Mouse (Mus musculus): ENCODE data around the gene Kcnj14. TPM values are rescaled to one million over a fixed set of nuclear protein-coding genes. Genes with fewer than 3 reads are reported as not detected.
A peak's percentile ranks its signal among the peaks of the same experiment; 100 is the strongest.

Gene Kcnj14
- polyA plus RNA-seq, 1 experiment from 2014 or later = 0.98 TPM

GRCm38 (mm10) chr7:45864435-45864834, 39.9 kb upstream of the Kcnj14 start:
- WGBS = 63% methylated on average over 3 of the region's 3 CpGs
- peaks cover 10% of the 10 kb centered on the region for H3K4me1 ChIP-seq (ENCODE audit: control insufficient read depth, insufficient read depth, low read length)

DNA sequence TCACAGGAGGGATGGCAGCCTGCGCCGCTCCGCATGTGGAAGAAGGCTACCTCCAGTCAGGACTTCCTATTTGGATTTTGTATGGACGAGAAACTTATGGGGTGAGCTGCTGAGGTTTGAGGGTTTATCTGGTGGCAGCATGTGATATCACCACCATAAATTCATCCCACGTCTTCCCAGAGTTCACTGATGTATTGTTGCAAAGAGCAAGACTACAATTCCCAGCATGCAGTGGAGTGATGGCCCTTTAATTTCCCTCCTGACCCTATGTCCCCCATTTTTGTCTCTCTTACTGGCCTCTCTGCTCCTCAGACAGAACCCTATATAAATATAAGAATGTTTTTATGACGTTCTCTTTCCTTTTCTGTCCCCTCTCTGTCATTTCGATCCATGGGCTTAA, 38.2 kb upstream of the Kcnj14 start:
- no peak for ATAC-seq (ENCODE audit: insufficient read depth, low FRiP score)
- H3K9ac ChIP-seq (ENCODE audit: low read length) = no peak overlapping the region
- no peak overlapping the region for H3K4me3 ChIP-seq (replicated peaks; ENCODE audit: low read length)
- H3K36me3 ChIP-seq (ENCODE audit: control insufficient read depth, insufficient read depth, low read length) = no peaks in the 10 kb centered on the region
- 85% methylated on average over 7 of the region's 7 CpGs for WGBS
- H3K9me3 ChIP-seq (replicated peaks; ENCODE audit: control insufficient read depth, low read length) = no peaks in the 10 kb centered on the region
- H3K27me3 ChIP-seq (ENCODE audit: control insufficient read depth, insufficient read depth, low read length) = 0 out of 2 replicates have a peak, but pooled peaks cover 3% of the 10 kb centered on the region
- no peak overlapping the region for H3K4me2 ChIP-seq (ENCODE audit: low read depth, low read length)
- H3K4me1 ChIP-seq (ENCODE audit: control insufficient read depth, insufficient read depth, low read length) = peaks cover 4% of the 10 kb centered on the region; the same call in 1 of the 2 replicates
- H3K27ac ChIP-seq (ENCODE audit: low read length) = no peak overlapping the region

More at GRCm38 (mm10) chr7:45864435-45864834, 39.9 kb upstream of the Kcnj14 start:
- no peak overlapping the region for H3K9ac ChIP-seq (ENCODE audit: low read length)
- H3K27ac ChIP-seq (ENCODE audit: low read length) = no peak overlapping the region
- peaks cover 2% of the 10 kb centered on the region; the same call in 1 of the 2 replicates for H3K27me3 ChIP-seq (ENCODE audit: control insufficient read depth, insufficient read depth, low read length)
- ATAC-seq (ENCODE audit: insufficient read depth, low FRiP score) = no peak
- no peaks in the 10 kb centered on the region for H3K9me3 ChIP-seq (replicated peaks; ENCODE audit: control insufficient read depth, low read length)
- no peaks in the 10 kb centered on the region for H3K36me3 ChIP-seq (ENCODE audit: control insufficient read depth, insufficient read depth, low read length)
- H3K4me3 ChIP-seq (replicated peaks; ENCODE audit: low read length) = no peak overlapping the region
- H3K4me2 ChIP-seq (ENCODE audit: low read depth, low read length) = no peak overlapping the region

- Histone ChIP-seq H3K27me3 (ENCODE audit: control insufficient read depth, insufficient read depth, low read length) (0 out of 2 replicates have a peak, but pooled peaks cover 6% of the 10 kb centered on the region), H3K36me3 (ENCODE audit: control insufficient read depth, insufficient read depth, low read length) (no peaks in the 10 kb centered on the region), H3K9me3 (replicated peaks; ENCODE audit: control insufficient read depth, low read length) (no peaks in the 10 kb centered on the region), H3K4me2 (ENCODE audit: low read depth, low read length) (no peak overlapping the region), H3K4me1 (ENCODE audit: control insufficient read depth, insufficient read depth, low read length) (0 out of 2 replicates have a peak, but pooled peaks cover 9% of the 10 kb centered on the region), H3K27ac (ENCODE audit: low read length) (no peak overlapping the region), H3K9ac (ENCODE audit: low read length) (no peak overlapping the region; the same call in 1 of the 2 replicates), H3K4me3 (replicated peaks; ENCODE audit: low read length) (no peak overlapping the region)
- ATAC-seq (ENCODE audit: insufficient read depth, low FRiP score) = peak; percentile 48; the same call in 1 of the 2 replicates
- 34% methylated on average over 4 of the region's 4 CpGs for WGBS
Measured at GRCm38 (mm10) chr7:45859008-45859407, 34.4 kb upstream of the Kcnj14 start.

GRCm38 (mm10) chr7:45856950-45857901, 32.6 kb upstream of the Kcnj14 start:
- Histone ChIP-seq H3K4me2 (ENCODE audit: low read depth, low read length) (peak overlapping the region; percentile 48), H3K4me3 (replicated peaks; ENCODE audit: low read length) (peak overlapping the region; percentile 42), H3K9me3 (replicated peaks; ENCODE audit: control insufficient read depth, low read length) (no peaks in the 10 kb centered on the region), H3K36me3 (ENCODE audit: control insufficient read depth, insufficient read depth, low read length) (no peaks in the 10 kb centered on the region), H3K27me3 (ENCODE audit: control insufficient read depth, insufficient read depth, low read length) (0 out of 2 replicates have a peak, but pooled peaks cover 6% of the 10 kb centered on the region), H3K9ac (ENCODE audit: low read length) (peak overlapping the region; percentile 53; the same call in 1 of the 2 replicates), H3K4me1 (ENCODE audit: control insufficient read depth, insufficient read depth, low read length) (0 out of 2 replicates have a peak, but pooled peaks cover 9% of the 10 kb centered on the region), H3K27ac (ENCODE audit: low read length) (no peak overlapping the region)
- ATAC-seq (ENCODE audit: insufficient read depth, low FRiP score) = peak; percentile 32
- 7% methylated on average over 30 of the region's 30 CpGs for WGBS

DNA sequence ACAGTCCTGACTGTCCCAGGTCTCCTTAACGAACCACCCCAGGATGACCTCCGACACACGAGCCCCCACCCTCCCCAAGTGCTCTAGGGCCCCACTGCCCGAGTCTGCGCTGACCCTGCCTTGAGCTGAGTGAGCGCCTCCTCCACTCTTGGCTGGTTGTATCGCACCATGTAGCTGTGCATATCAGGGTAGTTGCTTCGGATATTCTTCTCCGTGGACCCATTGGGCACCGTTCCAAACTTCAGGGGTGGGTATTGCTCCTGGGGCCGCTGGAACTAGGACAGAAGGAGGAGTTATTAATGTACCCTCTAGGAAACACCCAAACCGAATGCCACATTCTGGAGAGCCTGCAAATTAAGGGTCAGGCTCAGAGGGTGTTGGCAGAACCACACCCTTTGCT, 28.5 kb upstream of the Kcnj14 start:
- 80% methylated on average over 12 of the region's 12 CpGs for WGBS
- Histone ChIP-seq H3K27me3 (ENCODE audit: control insufficient read depth, insufficient read depth, low read length) (peaks cover 4% of the 10 kb centered on the region; the same call in 1 of the 2 replicates), H3K9me3 (replicated peaks; ENCODE audit: control insufficient read depth, low read length) (no peaks in the 10 kb centered on the region), H3K4me3 (replicated peaks; ENCODE audit: low read length) (no peak overlapping the region), H3K27ac (ENCODE audit: low read length) (no peak overlapping the region), H3K36me3 (ENCODE audit: control insufficient read depth, insufficient read depth, low read length) (no peaks in the 10 kb centered on the region), H3K9ac (ENCODE audit: low read length) (no peak overlapping the region), H3K4me1 (ENCODE audit: control insufficient read depth, insufficient read depth, low read length) (0 out of 2 replicates have a peak, but pooled peaks cover 12% of the 10 kb centered on the region), H3K4me2 (ENCODE audit: low read depth, low read length) (no peak overlapping the region)
- no peak for ATAC-seq (ENCODE audit: insufficient read depth, low FRiP score)

DNA sequence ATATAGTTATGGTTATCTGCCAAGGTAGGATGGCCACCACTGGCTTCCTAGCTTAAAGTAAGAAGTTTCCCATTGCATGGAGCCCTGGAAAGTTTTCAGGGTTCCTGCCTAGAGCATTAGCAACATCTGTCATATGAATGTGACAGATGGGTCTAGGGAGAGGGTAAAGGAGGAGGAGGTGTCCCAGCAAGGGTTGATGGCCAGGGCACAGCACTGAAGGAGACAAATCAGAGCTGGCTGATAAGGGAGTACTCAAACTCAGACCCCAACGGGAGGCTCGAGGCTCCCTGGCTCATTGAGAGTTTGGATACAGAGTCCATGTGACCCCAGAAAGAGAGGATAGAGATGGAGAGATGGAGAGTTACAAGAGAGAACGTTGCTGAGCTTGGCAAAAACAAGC, 26.1 kb upstream of the Kcnj14 start:
- no peak for ATAC-seq (ENCODE audit: insufficient read depth, low FRiP score)
- Histone ChIP-seq H3K36me3 (ENCODE audit: control insufficient read depth, insufficient read depth, low read length) (no peaks in the 10 kb centered on the region), H3K9me3 (replicated peaks; ENCODE audit: control insufficient read depth, low read length) (no peaks in the 10 kb centered on the region), H3K4me1 (ENCODE audit: control insufficient read depth, insufficient read depth, low read length) (0 out of 2 replicates have a peak, but pooled peaks cover 2% of the 10 kb centered on the region), H3K9ac (ENCODE audit: low read length) (no peak overlapping the region), H3K4me3 (replicated peaks; ENCODE audit: low read length) (no peak overlapping the region), H3K27ac (ENCODE audit: low read length) (no peak overlapping the region), H3K27me3 (ENCODE audit: control insufficient read depth, insufficient read depth, low read length) (no peaks in the 10 kb centered on the region; the same call in 1 of the 2 replicates), H3K4me2 (ENCODE audit: low read depth, low read length) (no peak overlapping the region)
- 66% methylated on average over 3 of the region's 3 CpGs for WGBS

GRCm38 (mm10) chr7:45848447-45849027, 24.0 kb upstream of the Kcnj14 start:
- WGBS = 9% methylated on average over 6 of the region's 6 CpGs
- Histone ChIP-seq H3K9me3 (replicated peaks; ENCODE audit: control insufficient read depth, low read length) (no peaks in the 10 kb centered on the region), H3K36me3 (ENCODE audit: control insufficient read depth, insufficient read depth, low read length) (no peaks in the 10 kb centered on the region), H3K27me3 (ENCODE audit: control insufficient read depth, insufficient read depth, low read length) (no peaks in the 10 kb centered on the region; the same call in 1 of the 2 replicates), H3K4me2 (ENCODE audit: low read depth, low read length) (no peak overlapping the region), H3K9ac (ENCODE audit: low read length) (peak overlapping the region; percentile 33; the same call in 1 of the 2 replicates), H3K4me3 (replicated peaks; ENCODE audit: low read length) (no peak overlapping the region), H3K27ac (ENCODE audit: low read length) (no peak overlapping the region), H3K4me1 (ENCODE audit: control insufficient read depth, insufficient read depth, low read length) (0 out of 2 replicates have a peak, but pooled peaks cover 2% of the 10 kb centered on the region)
- no peak for ATAC-seq (ENCODE audit: insufficient read depth, low FRiP score)

- 82% methylated on average over 10 of the region's 10 CpGs for WGBS
- ATAC-seq (ENCODE audit: insufficient read depth, low FRiP score) = no peak
- H3K27ac ChIP-seq (ENCODE audit: low read length) = no peak overlapping the region
Measured at GRCm38 (mm10) chr7:45842950-45843744, 18.6 kb upstream of the Kcnj14 start.

More at GRCm38 (mm10) chr7:45842950-45843744, 18.6 kb upstream of the Kcnj14 start:
- H3K9me3 ChIP-seq (replicated peaks; ENCODE audit: control insufficient read depth, low read length) = no peaks in the 10 kb centered on the region
- no peaks in the 10 kb centered on the region for H3K4me1 ChIP-seq (ENCODE audit: control insufficient read depth, insufficient read depth, low read length)
- H3K27me3 ChIP-seq (ENCODE audit: control insufficient read depth, insufficient read depth, low read length) = peaks cover 4% of the 10 kb centered on the region; the same call in 1 of the 2 replicates
- no peak overlapping the region for H3K4me2 ChIP-seq (ENCODE audit: low read depth, low read length)
- H3K4me3 ChIP-seq (replicated peaks; ENCODE audit: low read length) = no peak overlapping the region
- H3K9ac ChIP-seq (ENCODE audit: low read length) = no peak overlapping the region
- H3K36me3 ChIP-seq (ENCODE audit: control insufficient read depth, insufficient read depth, low read length) = no peaks in the 10 kb centered on the region

Measured in stomach, embryonic 16.5 days (tissue).